Mouse (Mus musculus): ENCODE measurements around the gene Armc2. TPM values are rescaled to one million over a fixed set of nuclear protein-coding genes. Genes with fewer than 3 reads are reported as not detected.
A peak's percentile ranks its signal among the peaks of the same experiment; 100 is the strongest.

The Armc2 gene
- total and polyA plus RNA-seq, 3 experiments, result 0.08 to 0.13 TPM; not detected in 1

- peak; percentile 68 for DNase-seq (ENCODE audit: low read depth, low spot score)
- peaks cover 0 to 5% of the 10 kb centered on the region in 2 experiments; a peak in 2 of 4 replicates for H3K36me3 ChIP-seq (ENCODE audit: control insufficient read depth in 1 of 2, insufficient read depth in 2 of 2, low read length in 2 of 2)
- H3K4me3 ChIP-seq (ENCODE audit: control insufficient read depth in 1 of 2, insufficient read depth in 1 of 2, low read depth in 2 of 2, low read length in 2 of 2), result peak overlapping the region; percentile 62 to 82
- no peaks in the 10 kb centered on the region for H3K27me3 ChIP-seq (ENCODE audit: control insufficient read depth in 1 of 2, insufficient read depth in 2 of 2, low read length in 2 of 2)
- H3K9me3 ChIP-seq (replicated peaks; ENCODE audit: insufficient read depth, low read length), result no peaks in the 10 kb centered on the region
- TF ChIP-seq CHD1 (IDR thresholded peaks at IDR 0.05; ENCODE audit: low read depth, low read length), result no peak
- no peak for TF ChIP-seq SMC3 (IDR thresholded peaks at IDR 0.05; ENCODE audit: low read depth, low read length)
- TF ChIP-seq TBP (IDR thresholded peaks at IDR 0.05; ENCODE audit: low read depth, low read length), result peak; percentile 85
- TF ChIP-seq RAD21 (IDR thresholded peaks at IDR 0.05; ENCODE audit: low read depth, low read length), result no peak
- no peak for TF ChIP-seq MAX (IDR thresholded peaks at IDR 0.05; ENCODE audit: low read length)
- TF ChIP-seq MAZ (IDR thresholded peaks at IDR 0.05; ENCODE audit: low read depth, low read length), result 0 out of 2 replicates have a peak, but pooled peaks have one; percentile 15
- TF ChIP-seq POLR2AphosphoS5 (IDR thresholded peaks at IDR 0.05; ENCODE audit: borderline replicate concordance, low read depth, low read length), result no peak
- no peak for TF ChIP-seq ZKSCAN1 (IDR thresholded peaks at IDR 0.05; ENCODE audit: low read depth, low read length)
- TF ChIP-seq JUND (IDR thresholded peaks at IDR 0.05; ENCODE audit: low read depth, low read length), result no peak
- no peak for TF ChIP-seq USF2 (IDR thresholded peaks at IDR 0.05; ENCODE audit: borderline replicate concordance in 1 of 2, insufficient read depth in 1 of 2, low read depth in 1 of 2, low read length in 2 of 2)
- TF ChIP-seq EP300 (IDR thresholded peaks at IDR 0.05; ENCODE audit: low read depth in 1 of 2, low read length in 2 of 2), result no peak
- peak; percentile 82 for TF ChIP-seq SIN3A (IDR thresholded peaks at IDR 0.05; ENCODE audit: low read length)
- no peak for TF ChIP-seq MYC (IDR thresholded peaks at IDR 0.05; ENCODE audit: low read depth, low read length)
- no peak for TF ChIP-seq NELFE (IDR thresholded peaks at IDR 0.05; ENCODE audit: low read depth, low read length)
- TF ChIP-seq BHLHE40 (IDR thresholded peaks at IDR 0.05; ENCODE audit: borderline replicate concordance, low read depth, low read length), result no peak
- no peak for TF ChIP-seq GABPA (IDR thresholded peaks at IDR 0.05; ENCODE audit: low read depth, low read length)
- TF ChIP-seq ELF1 (IDR thresholded peaks at IDR 0.05; ENCODE audit: low read depth, low read length), result no peak
- no peak for TF ChIP-seq CTCF (IDR thresholded peaks at IDR 0.05 in 2 of 3, conservative IDR thresholded peaks at IDR 0.05 in 1 of 3; ENCODE audit: control insufficient read depth in 1 of 3, insufficient read depth in 1 of 3, low read depth in 2 of 3, low read length in 3 of 3, poor library complexity in 1 of 3, severe bottlenecking in 1 of 3)
- TF ChIP-seq MAFK (IDR thresholded peaks at IDR 0.05; ENCODE audit: borderline replicate concordance, low read depth, low read length), result no peak
- peak; percentile 51 for TF ChIP-seq MXI1 (IDR thresholded peaks at IDR 0.05; ENCODE audit: low read depth, low read length)
- no peak; the same call in 1 of the 2 replicates for TF ChIP-seq NRF1 (IDR thresholded peaks at IDR 0.05; ENCODE audit: insufficient read depth, low read depth, low read length, poor library complexity, severe bottlenecking)
- H3K79me2 ChIP-seq (ENCODE audit: control insufficient read depth, insufficient read depth, low read length, poor library complexity), result no peaks in the 10 kb centered on the region
- H3K27ac ChIP-seq (ENCODE audit: control insufficient read depth, low read depth, low read length), result peak overlapping the region; percentile 82
- H3K9ac ChIP-seq (ENCODE audit: control insufficient read depth, low read depth, low read length, poor library complexity, severe bottlenecking), result peak overlapping the region; percentile 70
- peaks cover 6 to 11% of the 10 kb centered on the region in 2 experiments for H3K4me1 ChIP-seq (ENCODE audit: control insufficient read depth in 1 of 2, insufficient read depth in 2 of 2, low read length in 2 of 2)
Measured at GRCm38 (mm10) chr10:41952850-41953527, 65.3 kb downstream of the Armc2 start.

All from MEL (cell line).